Mouse (Mus musculus) hindbrain, embryonic 10.5 days (tissue): ENCODE measurements around the gene Ttll13. TPM values are rescaled to one million over a fixed set of nuclear protein-coding genes. Genes with fewer than 3 reads are reported as not detected.

Source experiments
- DNase-seq: peaks from one replicate; pipeline ENCODE4 v3.0.0-alpha.2; 2017; ENCODE audit warnings: low spot score
- H3K27ac ChIP-seq: fragments of 300-500 bp; sonication (generic); 2 replicates; pipeline ENCODE4 v1.5.1; 2016; ENCODE audit warnings: mild to moderate bottlenecking, moderate library complexity
- H3K27me3 ChIP-seq: fragments of 300-500 bp; sonication (generic); 2 replicates; pipeline ENCODE4 v1.6.1; 2016; ENCODE audit warnings: mild to moderate bottlenecking; ENCODE audit not compliant: poor library complexity, insufficient read depth, severe bottlenecking
- H3K36me3 ChIP-seq: fragments of 300-500 bp; sonication (generic); 2 replicates; pipeline ENCODE4 v1.6.1; 2016; ENCODE audit warnings: mild to moderate bottlenecking, moderate library complexity
- H3K4me1 ChIP-seq: fragments of 300-500 bp; sonication (generic); replicated peaks from 2 replicates; pipeline ENCODE4 v1.6.1; 2016; ENCODE audit warnings: mild to moderate bottlenecking
- H3K4me3 ChIP-seq: fragments of 300-500 bp; sonication (generic); 2 replicates; pipeline ENCODE4 v1.5.1; 2016; ENCODE audit warnings: mild to moderate bottlenecking, moderate library complexity
- H3K9me3 ChIP-seq: fragments of 300-500 bp; sonication (generic); 2 replicates; pipeline ENCODE4 v1.6.1; 2016; ENCODE audit warnings: mild to moderate bottlenecking, moderate library complexity
- WGBS: fragments of 180-500 bp; shearing (Covaris S2); methylation state at CpG from one replicate; pipeline ENCODE4 v1.1.7; 2016; 5-methylcytosine and 5-hydroxymethylcytosine counted together
- polyA plus RNA-seq: library from polyadenylated mRNA; unstranded; fragments of >200 nt; fragmentation: Nextera tagmentation; extraction: Ambion mirVana; gene quantifications from 2 replicates; pipeline ENCODE4 v1.2.1, GENCODE M21; 2016

Gene Ttll13
- 0.70 and 0.98 TPM in 2 replicates for polyA plus RNA-seq

- no peaks in the 10 kb centered on the region for H3K9me3 ChIP-seq
- under 1% methylated on average over 48 of the region's 48 CpGs for WGBS
Measured at GRCm38 (mm10) chr7:80246148-80246721, at the start of gene Ttll13. Gene Ttll13, plus strand, starts transcription at chr7:80246376.

DNA sequence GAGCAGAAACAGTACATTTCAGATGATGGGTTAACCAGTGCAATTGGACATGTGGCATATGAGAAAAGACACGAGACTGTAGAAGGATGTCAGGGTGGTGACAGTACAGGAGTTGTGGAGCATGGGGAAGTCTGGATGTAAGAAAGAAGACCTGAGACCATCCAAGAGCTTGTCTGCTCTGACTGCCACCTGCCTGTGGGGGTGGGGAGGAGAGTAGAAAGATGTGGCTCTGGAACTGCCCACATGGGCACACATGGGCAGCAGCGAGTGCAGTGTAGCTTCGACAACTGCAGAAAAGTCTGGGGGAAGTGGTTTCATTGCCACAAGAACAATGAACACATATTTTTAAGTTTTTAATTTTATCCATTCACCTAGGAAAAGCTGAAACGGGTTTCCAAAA, 48.8 kb upstream of the Ttll13 start:
- Histone ChIP-seq H3K4me3 (peak overlapping the region; percentile 72), H3K27ac (peak overlapping the region; percentile 95), H3K4me1 (peaks cover 76% of the 10 kb centered on the region), H3K9me3 (no peaks in the 10 kb centered on the region), H3K27me3 (no peaks in the 10 kb centered on the region), H3K36me3 (peaks cover 20% of the 10 kb centered on the region)
- DNase-seq = no peak
- WGBS = 17% methylated on average over 4 of the region's 4 CpGs

More at GRCm38 (mm10) chr7:80246148-80246721, at the start of gene Ttll13:
- DNase-seq = peak; percentile 98
- Histone ChIP-seq H3K36me3 (peaks cover 6% of the 10 kb centered on the region), H3K4me3 (peak within 1 kb of the TSS; percentile 61), H3K27me3 (no peaks in the 10 kb centered on the region), H3K27ac (peak within 1 kb of the TSS; percentile 89), H3K4me1 (no peaks in the 10 kb centered on the region; the same call in 1 of the 2 replicates)

- H3K9me3 ChIP-seq = no peaks in the 10 kb centered on the region
- H3K4me1 ChIP-seq = peaks cover 77% of the 10 kb centered on the region
- under 1% methylated on average over 74 of the region's 74 CpGs for WGBS
- no peaks in the 10 kb centered on the region for H3K27me3 ChIP-seq
- H3K27ac ChIP-seq = peak overlapping the region; percentile 95
- H3K4me3 ChIP-seq = peak overlapping the region; percentile 72
- peak; percentile 89 for DNase-seq
- H3K36me3 ChIP-seq = peaks cover 24% of the 10 kb centered on the region
Measured at GRCm38 (mm10) chr7:80197941-80198778, 48.0 kb upstream of the Ttll13 start.

GRCm38 (mm10) chr7:80198863-80199262, 47.3 kb upstream of the Ttll13 start:
- peaks cover 24% of the 10 kb centered on the region for H3K36me3 ChIP-seq
- H3K27ac ChIP-seq = peak overlapping the region; percentile 95
- no peak for DNase-seq
- no peaks in the 10 kb centered on the region for H3K27me3 ChIP-seq
- H3K4me1 ChIP-seq = peaks cover 82% of the 10 kb centered on the region
- no peaks in the 10 kb centered on the region for H3K9me3 ChIP-seq
- peak overlapping the region; percentile 72 for H3K4me3 ChIP-seq
- WGBS = under 1% methylated on average over 11 of the region's 11 CpGs

DNA sequence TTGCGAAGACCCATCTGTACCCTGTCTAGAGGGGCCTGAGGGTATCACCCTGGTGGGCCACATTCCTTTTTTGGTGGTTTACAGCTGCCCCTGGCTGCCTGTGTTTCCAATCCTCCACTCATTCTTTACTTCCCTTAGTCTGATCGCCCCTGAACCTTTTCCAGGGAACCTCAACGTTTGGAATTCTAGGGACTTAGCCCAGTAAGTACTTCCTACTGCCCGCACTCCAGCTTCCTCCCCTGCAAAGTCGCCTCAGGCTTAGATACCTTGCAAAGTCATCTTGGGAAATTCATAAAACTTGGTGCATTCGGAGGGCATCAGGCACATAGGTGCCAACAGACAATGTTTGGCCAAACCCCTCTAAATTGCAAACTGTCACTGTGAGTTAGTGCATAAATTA, 46.9 kb upstream of the Ttll13 start:
- H3K4me3 ChIP-seq = peak overlapping the region; percentile 72
- H3K9me3 ChIP-seq = no peaks in the 10 kb centered on the region
- H3K4me1 ChIP-seq = peaks cover 82% of the 10 kb centered on the region
- WGBS = 38% methylated on average over 6 of the region's 6 CpGs
- no peak for DNase-seq
- peaks cover 24% of the 10 kb centered on the region for H3K36me3 ChIP-seq
- H3K27ac ChIP-seq = peak overlapping the region; percentile 95
- no peaks in the 10 kb centered on the region for H3K27me3 ChIP-seq

GRCm38 (mm10) chr7:80199851-80200587, 46.2 kb upstream of the Ttll13 start:
- Histone ChIP-seq H3K27ac (no peak overlapping the region), H3K4me1 (peaks cover 83% of the 10 kb centered on the region), H3K4me3 (peak overlapping the region; percentile 72), H3K27me3 (no peaks in the 10 kb centered on the region), H3K36me3 (peaks cover 24% of the 10 kb centered on the region), H3K9me3 (no peaks in the 10 kb centered on the region)
- 64% methylated on average over 11 of the region's 11 CpGs for WGBS
- no peak for DNase-seq

DNA sequence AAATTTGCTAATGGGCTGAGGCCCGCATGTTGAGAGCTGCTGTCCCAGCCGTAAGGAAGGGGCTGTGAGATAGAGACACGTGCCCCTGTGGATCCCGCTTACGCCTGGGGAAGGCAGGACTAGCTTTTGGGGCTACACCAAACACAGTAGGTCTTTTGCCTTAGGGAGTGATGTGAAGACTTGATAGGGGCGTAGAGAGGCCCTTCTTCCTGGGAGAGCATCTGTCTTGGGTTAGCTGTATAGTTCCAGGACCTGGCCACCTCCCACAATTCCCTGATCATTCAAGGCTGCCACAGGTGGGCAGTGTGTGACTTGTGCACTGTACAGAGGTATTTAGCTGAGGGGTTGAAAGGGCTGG, 45.6 kb upstream of the Ttll13 start:
- no peak overlapping the region for H3K4me3 ChIP-seq
- DNase-seq = no peak
- H3K27me3 ChIP-seq = no peaks in the 10 kb centered on the region
- peaks cover 85% of the 10 kb centered on the region for H3K4me1 ChIP-seq
- peaks cover 24% of the 10 kb centered on the region for H3K36me3 ChIP-seq
- no peaks in the 10 kb centered on the region for H3K9me3 ChIP-seq
- 87% methylated on average over 6 of the region's 6 CpGs for WGBS
- H3K27ac ChIP-seq = no peak overlapping the region

- H3K27me3 ChIP-seq = no peaks in the 10 kb centered on the region
- no peak for DNase-seq
- H3K27ac ChIP-seq = 0 out of 2 replicates have a peak overlapping the region, but pooled peaks have one; percentile 23
- WGBS = 93% methylated on average over 5 of the region's 5 CpGs
- H3K4me1 ChIP-seq = peaks cover 90% of the 10 kb centered on the region
- no peaks in the 10 kb centered on the region for H3K9me3 ChIP-seq
- H3K4me3 ChIP-seq = no peak overlapping the region
- H3K36me3 ChIP-seq = peaks cover 24% of the 10 kb centered on the region
Measured at GRCm38 (mm10) chr7:80200963-80201539, 45.1 kb upstream of the Ttll13 start.

GRCm38 (mm10) chr7:80201888-80202540, 44.2 kb upstream of the Ttll13 start:
- no peak for DNase-seq
- no peaks in the 10 kb centered on the region for H3K9me3 ChIP-seq
- H3K4me3 ChIP-seq = no peak overlapping the region
- H3K36me3 ChIP-seq = peaks cover 24% of the 10 kb centered on the region
- H3K4me1 ChIP-seq = peaks cover 97% of the 10 kb centered on the region
- H3K27me3 ChIP-seq = no peaks in the 10 kb centered on the region
- 87% methylated on average over 15 of the region's 15 CpGs for WGBS
- peak overlapping the region; percentile 54; the same call in 1 of the 2 replicates for H3K27ac ChIP-seq

- H3K27me3 ChIP-seq = no peaks in the 10 kb centered on the region
- H3K4me3 ChIP-seq = no peak overlapping the region
- H3K27ac ChIP-seq = peak overlapping the region; percentile 79
- 81% methylated on average over 5 of the region's 5 CpGs for WGBS
- no peak for DNase-seq
- H3K36me3 ChIP-seq = peaks cover 24% of the 10 kb centered on the region
- peaks cover 97% of the 10 kb centered on the region for H3K4me1 ChIP-seq
- H3K9me3 ChIP-seq = no peaks in the 10 kb centered on the region
Measured at GRCm38 (mm10) chr7:80202961-80203360, 43.2 kb upstream of the Ttll13 start.

GRCm38 (mm10) chr7:80203638-80204096, 42.5 kb upstream of the Ttll13 start:
- peak overlapping the region; percentile 79 for H3K27ac ChIP-seq
- no peak for DNase-seq
- no peaks in the 10 kb centered on the region for H3K27me3 ChIP-seq
- no peak overlapping the region for H3K4me3 ChIP-seq
- no peaks in the 10 kb centered on the region for H3K9me3 ChIP-seq
- WGBS = 40% methylated on average over 12 of the region's 12 CpGs
- H3K36me3 ChIP-seq = peaks cover 24% of the 10 kb centered on the region
- H3K4me1 ChIP-seq = peaks cover 97% of the 10 kb centered on the region

GRCm38 (mm10) chr7:80204362-80204761, 41.8 kb upstream of the Ttll13 start:
- DNase-seq = no peak
- 88% methylated on average over 4 of the region's 4 CpGs for WGBS
- peaks cover 97% of the 10 kb centered on the region for H3K4me1 ChIP-seq
- H3K9me3 ChIP-seq = no peaks in the 10 kb centered on the region
- peak overlapping the region; percentile 26; the same call in 1 of the 2 replicates for H3K27ac ChIP-seq
- peaks cover 24% of the 10 kb centered on the region for H3K36me3 ChIP-seq
- H3K4me3 ChIP-seq = no peak overlapping the region
- no peaks in the 10 kb centered on the region for H3K27me3 ChIP-seq
